Mouse (Mus musculus) CD4-positive helper T cell, adult 2 months (primary cell): ENCODE measurements around the gene D5Ertd579e.
"Not testable (repeated sequence)": the region's sequence is repeated elsewhere in the genome, so short reads cannot be mapped to it uniquely, and the experiment has no call there.

Experiments used
- DNase-seq: peaks from one replicate; pipeline ENCODE4 v3.0.0-alpha.2; 2012; ENCODE audit warnings: low read depth, missing footprints, low spot score

D5Ertd579e gene

GRCm38 (mm10) chr5:36683586-36683985 lies 12.2 kb downstream of the D5Ertd579e start:
- no peak for DNase-seq

DNA sequence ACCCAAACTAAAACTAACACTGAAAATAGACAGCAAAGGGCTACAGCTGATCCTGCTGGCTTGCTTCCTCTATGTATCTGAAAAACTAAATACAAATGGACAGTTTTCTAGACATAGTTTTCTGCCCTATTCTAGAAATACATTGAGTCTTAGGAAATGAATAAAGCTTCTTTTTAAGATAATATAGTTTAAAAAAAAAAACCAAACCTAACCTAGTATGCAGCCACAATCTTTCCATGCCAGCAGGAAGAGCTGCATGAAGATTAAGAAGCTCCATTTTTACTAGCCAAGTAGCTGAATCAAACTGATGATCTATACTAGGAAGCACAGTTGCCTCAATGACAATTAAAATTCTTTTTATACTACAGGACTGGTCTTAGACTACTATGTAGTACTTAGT lies 14.6 kb downstream of the D5Ertd579e start:
- DNase-seq, result no peak

DNA sequence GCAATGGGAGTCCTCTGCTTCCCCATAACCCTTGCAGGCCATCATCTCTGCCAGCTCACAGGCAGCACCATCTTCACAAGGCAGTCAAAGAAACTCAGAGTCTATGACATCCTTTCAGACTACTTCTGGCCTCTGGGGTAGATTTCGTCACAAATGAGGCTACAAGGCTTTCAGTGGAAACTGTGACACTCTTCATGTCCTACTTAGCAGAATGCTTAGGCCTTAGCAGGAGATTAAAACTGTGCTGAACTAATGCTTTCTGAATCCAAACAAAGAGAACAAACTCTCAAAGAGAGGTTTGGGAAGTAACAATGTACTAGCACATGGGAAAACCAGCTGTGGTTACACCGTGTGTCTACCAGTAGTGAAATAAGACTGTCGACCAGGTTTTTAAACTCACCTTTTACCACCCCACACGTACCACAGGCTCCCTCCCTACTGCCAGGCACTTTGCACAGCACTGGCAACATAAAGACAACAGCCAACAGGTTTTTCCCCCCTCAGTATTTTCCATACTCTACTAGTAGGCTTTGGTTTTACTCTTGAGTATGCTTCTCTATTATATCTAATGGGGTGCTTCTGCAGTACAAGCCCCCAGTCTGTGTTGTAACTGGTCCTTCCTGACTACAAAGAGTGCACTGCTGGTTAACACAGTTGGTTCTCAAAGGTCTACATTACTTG lies 15.8 kb downstream of the D5Ertd579e start:
- DNase-seq, result peak; percentile 36

GRCm38 (mm10) chr5:36678799-36679198 lies 17.0 kb downstream of the D5Ertd579e start:
- DNase-seq, result no peak

DNA sequence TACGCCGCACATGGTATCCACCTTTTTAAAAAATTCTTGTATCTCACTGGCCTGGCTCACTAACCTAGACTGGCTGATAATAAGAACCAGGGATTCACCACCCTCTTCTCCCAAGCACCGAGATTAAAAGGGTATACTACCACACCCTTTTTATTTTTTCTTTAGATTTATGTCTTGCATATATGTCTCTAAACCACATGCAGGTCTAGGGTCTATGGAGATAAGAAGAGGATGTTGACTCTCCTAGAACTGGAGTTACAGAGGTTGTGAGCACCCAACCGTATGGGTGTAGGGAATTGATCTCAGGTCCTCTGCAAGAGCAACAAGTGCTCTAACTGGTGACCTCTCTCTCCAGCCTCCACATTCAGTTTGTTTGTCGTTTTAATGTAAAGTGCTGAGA lies 17.9 kb downstream of the D5Ertd579e start:
- no peak for DNase-seq

DNA sequence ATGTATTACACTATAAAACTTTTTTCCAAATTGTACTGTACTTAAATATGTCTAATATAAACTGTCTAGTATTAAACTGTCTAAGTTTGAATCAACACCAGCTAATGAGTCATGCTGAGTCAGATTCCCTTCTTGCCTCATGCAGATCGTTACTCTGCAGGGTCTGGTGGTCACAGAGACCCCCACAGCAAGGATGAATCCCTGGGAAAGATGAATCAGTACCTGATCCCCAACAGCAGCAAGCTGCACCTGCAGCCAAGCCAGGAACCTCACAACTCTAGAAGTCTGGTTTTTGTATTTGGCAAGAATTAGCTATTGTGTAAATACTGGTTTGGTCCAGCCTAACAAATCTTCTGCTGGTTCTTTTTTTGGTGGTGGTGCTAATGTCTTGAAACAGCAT lies 20.4 kb downstream of the D5Ertd579e start:
- no peak for DNase-seq

- no peak for DNase-seq
These were observed 21.0 kb downstream of the D5Ertd579e start for GRCm38 (mm10) chr5:36674658-36675433.

GRCm38 (mm10) chr5:36669021-36670008 lies 26.5 kb downstream of the D5Ertd579e start:
- DNase-seq, result peak; percentile 62

DNA sequence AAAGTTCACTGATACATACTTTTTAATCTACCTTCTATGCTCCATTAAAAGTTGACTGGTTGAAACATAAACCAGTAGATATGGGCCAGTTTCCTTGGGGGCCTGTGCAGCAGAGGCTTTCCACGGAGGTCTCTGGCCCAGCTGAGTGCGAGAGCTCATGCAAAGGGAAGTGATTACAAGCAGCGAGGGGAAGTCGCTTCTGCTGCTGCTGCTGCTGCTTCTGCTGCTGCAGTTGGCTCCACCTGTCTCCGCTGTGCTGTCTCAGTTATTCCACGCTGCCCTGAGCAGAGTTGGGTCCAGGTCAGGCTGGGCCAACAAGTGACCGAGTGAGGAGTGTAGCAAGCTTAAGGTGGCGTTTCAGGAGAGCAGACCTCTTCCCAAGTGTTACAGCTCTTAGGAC lies 27.3 kb downstream of the D5Ertd579e start:
- peak; percentile 23 for DNase-seq

DNA sequence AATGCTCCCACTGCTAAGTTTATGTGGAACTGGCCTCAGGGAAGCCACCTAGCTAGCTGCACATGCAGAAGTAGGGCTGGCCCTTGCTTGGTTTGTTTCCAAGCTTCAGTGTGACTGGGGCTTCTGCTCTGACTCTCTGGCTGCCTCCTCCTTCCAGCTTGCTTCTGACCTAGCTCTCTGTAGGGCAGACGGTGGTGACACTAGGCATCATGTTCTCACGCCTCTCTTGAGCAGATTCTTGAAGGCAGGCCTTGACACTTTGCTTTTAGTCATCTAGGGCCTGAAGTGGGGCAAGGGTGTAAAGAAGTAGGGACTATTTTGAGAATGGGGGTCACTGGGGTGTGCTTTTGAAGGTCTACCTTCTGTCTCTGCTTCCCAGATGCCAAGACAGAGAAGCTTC lies 27.8 kb downstream of the D5Ertd579e start:
- not testable (repeated sequence) for DNase-seq

DNA sequence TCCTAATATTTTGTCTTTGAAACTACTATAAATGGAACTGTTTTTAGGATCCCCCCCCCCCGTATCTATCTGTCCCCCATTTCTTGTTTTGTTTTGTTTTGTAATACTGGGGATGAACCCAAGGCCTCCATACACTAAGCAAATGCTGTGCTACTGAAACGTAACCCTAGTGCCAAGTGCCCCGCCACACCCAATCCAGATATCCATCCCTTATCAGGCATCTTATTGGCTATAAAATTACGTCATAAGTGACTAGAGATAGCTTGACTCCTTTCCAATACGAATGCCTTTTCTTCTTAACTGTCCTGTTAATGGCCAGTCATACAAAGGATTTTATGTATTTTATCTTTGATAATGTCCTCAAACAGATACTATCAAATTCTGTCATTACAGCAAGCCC lies 28.7 kb downstream of the D5Ertd579e start:
- DNase-seq, result no peak

DNA sequence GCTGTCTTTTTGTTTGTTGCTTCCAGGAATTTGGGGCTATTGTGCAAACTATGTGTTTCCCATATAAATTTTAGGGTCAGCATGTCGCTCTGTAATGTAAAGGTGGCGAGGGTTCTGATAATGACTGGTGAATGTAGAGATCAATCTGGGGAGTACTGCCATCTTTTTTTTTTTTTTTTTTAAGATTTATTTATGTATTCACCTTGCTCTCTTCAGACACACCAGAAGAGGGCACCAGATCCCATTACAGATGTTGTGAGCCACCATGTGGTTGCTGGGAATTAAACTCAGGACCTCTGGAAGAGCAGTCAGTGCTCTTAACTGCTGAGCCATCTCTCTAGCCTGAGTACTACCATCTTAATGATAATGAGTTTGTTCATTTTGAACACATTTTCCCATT lies 29.1 kb downstream of the D5Ertd579e start:
- DNase-seq, result not testable (repeated sequence)

- DNase-seq, result no peak
These were observed 32.5 kb downstream of the D5Ertd579e start for GRCm38 (mm10) chr5:36663329-36663728.

GRCm38 (mm10) chr5:36660977-36661760 lies 34.7 kb downstream of the D5Ertd579e start:
- DNase-seq, result not testable (repeated sequence)

DNA sequence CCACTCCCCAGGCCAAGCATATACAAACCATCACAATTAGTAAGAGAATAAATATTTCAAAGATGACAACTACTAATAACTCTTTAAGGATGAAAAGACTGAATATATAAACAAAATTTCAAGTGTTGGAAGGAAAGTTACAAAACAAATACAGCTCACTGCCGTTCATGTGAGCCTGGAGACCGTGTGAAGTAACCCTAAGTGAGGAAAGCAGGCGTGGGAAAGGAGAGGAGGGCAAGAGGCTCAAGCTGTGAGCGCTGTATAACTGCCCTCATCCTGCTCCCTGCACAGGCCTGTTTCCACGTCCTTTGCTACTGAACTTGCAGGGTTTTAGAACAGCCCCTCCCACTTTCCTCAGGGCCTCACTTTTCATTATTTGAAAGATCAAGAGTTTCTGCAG lies 70.2 kb downstream of the D5Ertd579e start:
- no peak for DNase-seq

GRCm38 (mm10) chr5:36623670-36624069 lies 72.2 kb downstream of the D5Ertd579e start:
- DNase-seq, result no peak

- DNase-seq, result no peak
These were observed 74.8 kb downstream of the D5Ertd579e start for GRCm38 (mm10) chr5:36621058-36621449.

DNA sequence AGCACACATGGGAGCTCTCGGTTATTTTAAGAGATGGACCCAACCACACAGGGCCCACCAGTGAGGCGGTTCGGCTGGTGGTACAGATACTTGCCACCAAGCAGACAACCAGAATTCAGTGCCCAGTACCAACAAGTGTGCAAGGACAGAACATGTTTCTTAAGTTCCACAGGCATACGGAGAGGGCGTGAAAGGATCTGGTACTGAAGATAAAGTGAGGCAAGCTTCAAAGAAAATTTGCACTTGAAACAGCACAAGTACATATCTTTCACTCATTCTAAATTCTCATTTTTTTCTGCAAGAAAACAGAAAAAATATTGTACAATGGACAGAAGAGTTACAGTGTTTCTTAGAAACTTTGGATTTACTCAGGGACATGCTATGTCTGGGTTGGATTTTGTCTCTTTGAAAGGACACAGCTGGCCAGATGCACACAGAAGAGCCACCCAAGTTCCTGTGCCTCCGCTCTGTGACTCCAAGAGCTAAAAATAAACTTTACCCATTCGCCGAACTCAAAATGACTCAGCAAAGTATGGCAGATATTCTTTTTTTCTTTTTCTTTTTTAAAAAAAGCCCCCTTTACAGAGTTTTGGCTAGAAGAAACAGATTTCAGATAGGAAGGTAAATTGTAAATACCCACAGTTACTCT lies 75.3 kb downstream of the D5Ertd579e start:
- DNase-seq, result no peak

DNA sequence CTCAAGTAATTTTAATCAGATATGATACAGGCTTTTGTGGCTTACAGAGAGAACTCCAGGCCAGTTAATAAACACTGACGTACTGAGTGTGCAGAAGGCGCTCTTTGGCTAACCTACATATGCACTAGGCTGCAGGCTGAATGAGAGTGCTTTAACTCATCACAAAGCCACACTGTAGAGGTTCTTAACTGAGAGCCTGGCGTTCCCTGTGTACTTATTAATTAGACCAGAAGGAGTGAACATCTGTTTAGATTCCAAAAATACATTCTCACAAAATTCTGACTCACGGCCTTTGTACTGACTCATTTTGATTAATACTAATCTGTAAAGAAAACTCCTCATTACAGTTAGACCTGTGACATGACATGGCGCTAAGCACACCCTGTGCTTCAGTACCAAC lies 76.9 kb downstream of the D5Ertd579e start:
- no peak for DNase-seq

GRCm38 (mm10) chr5:36618356-36618755 lies 77.5 kb downstream of the D5Ertd579e start:
- no peak for DNase-seq

DNA sequence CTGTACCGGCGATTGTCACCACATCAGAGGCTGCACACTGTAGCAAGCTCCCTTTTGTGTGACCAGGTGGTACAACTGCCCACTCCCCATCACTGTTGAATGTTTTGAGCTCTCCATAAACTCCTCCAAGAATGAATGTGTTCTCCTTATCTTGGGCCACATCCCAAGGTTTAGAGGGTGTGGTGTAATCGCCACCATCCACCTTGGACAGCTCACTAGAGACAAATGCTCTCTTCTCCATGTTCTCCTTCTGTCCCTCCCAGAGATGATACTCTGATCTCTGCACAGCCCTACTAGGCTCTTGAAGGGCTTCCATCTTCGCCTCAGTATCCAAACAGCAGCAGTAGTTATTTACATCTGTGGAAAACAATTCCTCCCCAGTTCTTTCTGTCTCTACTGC lies 81.7 kb downstream of the D5Ertd579e start:
- no peak for DNase-seq
